Mouse (Mus musculus) brain, embryonic 14.5 days (tissue): Measurements from ENCODE around the gene Anks1b. TPM values are rescaled to one million over a fixed set of nuclear protein-coding genes. Genes with fewer than 3 reads are reported as not detected.
A peak's percentile ranks its signal among the peaks of the same experiment; 100 is the strongest.

Experiments used
- DNase-seq: peaks from one replicate; pipeline ENCODE4 v3.0.0-alpha.2; 2011; ENCODE audit warnings: low read depth
- CTCF ChIP-seq: fragments of 200-500 bp; IDR thresholded peaks from 2 replicates; pipeline ENCODE4 v1.5.1; 2012; ENCODE audit warnings: inconsistent platforms, mild to moderate bottlenecking, moderate library complexity, borderline replicate concordance; ENCODE audit not compliant: insufficient read depth, insufficient read length; ENCODE audit errors: extremely low read depth
- POLR2A ChIP-seq: fragments of 200-500 bp; IDR thresholded peaks from 2 replicates; pipeline ENCODE4 v1.6.1; 2012; ENCODE audit warnings: mild to moderate bottlenecking, inconsistent platforms, borderline replicate concordance; ENCODE audit not compliant: poor library complexity, insufficient read depth, insufficient read length, severe bottlenecking; ENCODE audit errors: extremely low read depth
- polyA plus RNA-seq: library from polyadenylated mRNA; depleted of rRNA; stranded (reverse); fragments of >200 nt; gene quantifications from 2 replicates; pipeline ENCODE4 v1.2.3, GENCODE M21; 2012

The Anks1b gene
- polyA plus RNA-seq, 1 experiment = 67.7 TPM

DNA sequence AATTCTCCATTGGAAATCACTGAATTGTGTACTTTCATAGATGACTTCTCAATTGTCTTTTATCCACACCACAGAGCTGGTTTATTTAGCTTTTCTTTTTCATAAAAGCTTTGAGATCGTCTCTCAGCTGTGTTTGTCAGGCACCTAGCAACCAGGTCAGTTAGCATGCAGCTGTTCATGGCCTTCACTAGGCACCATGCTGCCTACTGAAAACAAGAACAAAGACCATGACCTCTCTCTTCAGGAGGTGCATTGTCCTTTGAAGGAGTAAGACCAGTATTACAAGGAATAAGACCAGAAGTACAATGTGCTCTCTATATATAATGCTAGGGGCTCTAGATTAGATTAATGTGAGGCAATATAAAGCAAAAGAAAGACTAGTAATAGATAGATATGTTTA, 594.2 kb downstream of the Anks1b start:
- DNase-seq = peak; percentile 54
- TF ChIP-seq CTCF = no peak
- TF ChIP-seq POLR2A = no peak

DNA sequence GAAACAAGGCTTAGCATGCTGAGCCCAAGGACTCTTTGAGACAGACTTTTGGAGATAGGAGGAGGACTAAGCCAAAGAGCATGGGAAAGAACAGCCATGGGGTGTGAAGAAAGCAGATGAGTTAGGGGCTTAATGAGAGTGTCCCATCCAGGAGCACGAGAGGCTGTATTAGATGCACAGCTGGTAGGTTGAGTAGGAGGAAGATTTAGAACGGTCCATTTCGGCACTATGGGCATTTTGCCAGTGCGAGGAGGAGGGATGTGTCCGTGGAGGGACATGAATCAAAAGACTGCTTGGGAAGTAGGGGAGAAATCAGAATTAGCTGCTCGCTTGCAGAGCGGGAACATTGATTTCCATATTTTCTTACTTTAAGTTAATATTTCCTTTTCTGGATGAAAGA, 620.1 kb downstream of the Anks1b start:
- DNase-seq = peak; percentile 29
- no peak for TF ChIP-seq CTCF
- no peak for TF ChIP-seq POLR2A

DNA sequence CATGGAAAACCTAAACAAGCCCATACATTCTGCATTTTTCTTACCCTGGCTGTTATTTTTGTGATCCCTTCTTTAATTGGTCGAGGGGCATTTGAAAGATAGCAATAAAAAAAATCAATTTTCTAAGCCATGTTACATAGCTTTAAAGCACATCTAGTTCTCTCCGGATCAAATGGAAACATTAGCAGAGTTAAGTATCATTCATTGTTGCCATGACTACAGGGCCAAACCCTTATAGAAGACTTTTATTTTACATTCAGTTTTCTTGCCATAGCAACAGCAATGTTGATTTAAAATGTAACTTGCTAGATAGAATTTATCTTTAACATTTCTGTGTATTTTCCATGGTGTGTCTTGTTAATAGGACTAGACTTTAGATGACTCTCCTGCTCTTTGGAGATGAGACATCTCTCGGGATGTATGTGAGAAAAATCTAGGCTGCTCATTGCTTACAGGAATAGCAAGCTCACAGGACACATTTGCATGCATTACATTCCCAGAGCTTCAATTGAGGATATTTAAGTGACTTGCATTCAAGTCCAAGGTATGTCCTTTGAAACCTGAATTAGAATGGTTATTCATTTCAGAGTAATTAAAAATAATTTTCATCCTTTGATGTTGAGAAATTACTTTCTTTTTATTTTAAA, 620.8 kb downstream of the Anks1b start:
- TF ChIP-seq CTCF = no peak
- TF ChIP-seq POLR2A = no peak
- DNase-seq = peak; percentile 61

DNA sequence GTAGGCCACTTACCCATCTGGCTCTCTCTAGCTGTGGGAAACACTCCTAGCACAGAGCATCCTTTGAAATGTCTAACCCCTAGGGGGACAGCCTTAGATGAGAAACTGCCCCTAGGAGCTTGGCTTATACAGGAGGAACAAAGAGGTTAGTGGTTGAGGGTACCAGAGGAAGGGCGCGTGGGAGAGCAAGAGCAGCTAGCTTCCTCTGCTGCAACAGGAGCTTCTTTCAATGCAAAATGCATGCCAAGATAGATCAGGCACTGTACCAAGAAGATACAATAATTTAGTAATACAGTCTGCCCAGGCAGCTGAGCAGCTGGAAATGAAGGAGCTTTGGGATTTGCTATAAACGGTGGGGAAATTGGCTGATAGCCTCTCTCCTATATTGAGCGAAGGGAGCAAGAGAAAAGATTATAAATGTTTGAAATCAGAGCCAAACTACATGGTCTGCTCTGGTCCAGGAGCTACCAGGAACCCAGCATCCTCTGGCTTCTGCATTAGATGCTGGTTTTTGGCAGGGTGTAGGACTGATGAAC, 621.7 kb downstream of the Anks1b start:
- no peak for TF ChIP-seq CTCF
- no peak for TF ChIP-seq POLR2A

DNA sequence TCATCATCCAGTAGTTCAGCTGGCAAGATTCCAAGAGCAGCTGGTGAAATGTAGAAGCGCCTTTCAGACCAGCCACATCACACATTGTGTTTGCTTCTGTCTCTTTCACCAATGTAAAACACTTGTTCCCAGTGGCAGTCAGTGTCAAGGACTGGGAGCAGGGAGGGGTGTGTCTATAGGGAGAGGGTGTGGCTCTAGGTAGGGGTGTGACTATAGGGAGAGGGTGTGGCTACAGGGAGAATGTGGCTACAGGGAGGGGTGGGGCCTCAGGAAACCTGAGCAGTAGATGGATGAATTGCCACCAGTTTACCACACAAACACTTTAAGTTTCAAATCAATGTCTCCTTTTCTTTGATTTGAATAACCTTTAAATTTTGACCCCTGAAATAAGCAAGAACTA, 634.3 kb downstream of the Anks1b start:
- TF ChIP-seq POLR2A = no peak
- no peak for TF ChIP-seq CTCF
- DNase-seq = no peak

More for the DNA sequence above, 621.7 kb downstream of the Anks1b start:
- DNase-seq = peak; percentile 71

DNA sequence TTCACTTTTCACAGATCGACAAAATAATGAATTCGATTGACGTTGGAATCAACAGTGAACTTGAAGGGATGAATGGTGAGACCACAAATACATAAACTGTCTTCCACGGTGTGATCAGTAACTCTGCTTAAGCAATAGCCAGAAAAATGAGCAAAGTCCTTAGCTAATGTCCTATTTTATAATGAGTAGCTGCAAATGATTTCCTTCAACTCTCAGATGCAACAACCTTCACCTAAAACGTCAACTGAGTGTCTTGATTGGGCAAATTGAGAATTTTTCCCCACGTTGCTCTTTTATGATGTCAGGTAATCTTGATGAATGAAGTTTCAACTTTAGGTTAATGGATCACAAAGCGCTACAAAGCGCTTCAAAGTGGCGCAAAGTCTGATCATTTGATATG, 639.5 kb downstream of the Anks1b start:
- TF ChIP-seq POLR2A (no peak), CTCF (no peak)
- no peak for DNase-seq

DNA sequence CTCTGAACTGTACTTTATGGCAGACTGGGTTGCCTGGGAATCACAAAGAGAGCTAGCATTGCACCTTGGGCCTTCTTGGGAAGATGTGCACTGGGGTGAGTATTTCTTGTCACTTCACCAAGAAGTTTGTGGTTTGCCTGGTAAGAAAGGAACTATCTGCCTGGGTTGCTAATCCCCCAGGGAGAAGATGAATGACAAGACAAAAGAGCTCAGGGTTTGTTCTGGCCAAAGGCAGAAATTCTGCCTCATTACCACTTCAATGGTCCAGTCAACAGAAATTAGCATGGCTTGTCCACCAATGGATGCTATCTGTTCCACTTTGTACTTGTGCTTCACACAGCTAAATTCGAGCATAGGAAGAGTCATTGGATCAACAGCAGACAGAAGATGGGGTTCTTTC, 658.5 kb downstream of the Anks1b start:
- peak; percentile 61 for DNase-seq
- TF ChIP-seq CTCF (no peak), POLR2A (no peak)

DNA sequence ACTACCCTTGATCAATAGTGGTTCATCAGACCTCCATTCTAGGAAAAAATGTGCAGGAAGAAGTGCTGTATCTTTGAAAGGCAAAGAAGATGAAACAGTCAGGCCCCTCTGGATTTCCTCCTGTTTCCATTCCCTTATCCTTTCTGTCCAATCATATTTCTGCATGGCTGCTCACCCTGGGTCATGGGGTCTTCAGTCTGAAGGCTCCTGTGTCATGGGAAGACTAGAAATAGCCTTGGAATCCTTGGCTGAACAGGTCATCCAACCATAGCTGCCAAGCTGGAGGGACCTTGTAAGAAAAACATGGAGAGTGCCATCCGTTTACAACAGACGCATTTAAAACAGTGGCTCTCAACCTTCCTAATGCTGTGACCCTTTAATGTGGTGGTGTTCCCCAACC, 662.1 kb downstream of the Anks1b start:
- TF ChIP-seq POLR2A = no peak
- TF ChIP-seq CTCF = no peak

DNA sequence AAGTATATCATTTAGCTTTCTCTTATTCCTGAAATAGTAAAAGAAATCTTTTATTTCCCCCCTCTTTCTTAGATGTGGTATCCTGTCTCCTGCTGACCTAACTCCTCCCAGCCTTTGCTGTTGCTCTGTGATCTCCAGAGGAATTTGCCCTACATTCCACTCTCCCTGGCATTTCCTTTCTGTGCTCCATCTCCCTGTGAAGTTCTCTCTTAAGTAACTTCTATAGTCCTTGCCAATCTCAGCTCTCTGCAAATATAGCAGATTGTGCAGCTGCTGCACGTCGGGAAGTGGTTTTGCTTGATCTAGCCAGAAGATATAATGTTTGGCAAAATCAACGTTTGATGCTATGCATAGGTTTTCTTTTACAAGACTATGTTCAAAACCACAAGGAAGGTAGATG, 673.3 kb downstream of the Anks1b start:
- TF ChIP-seq CTCF (no peak), POLR2A (no peak)
- peak; percentile 62 for DNase-seq

More for the DNA sequence above, 662.1 kb downstream of the Anks1b start:
- no peak for DNase-seq

DNA sequence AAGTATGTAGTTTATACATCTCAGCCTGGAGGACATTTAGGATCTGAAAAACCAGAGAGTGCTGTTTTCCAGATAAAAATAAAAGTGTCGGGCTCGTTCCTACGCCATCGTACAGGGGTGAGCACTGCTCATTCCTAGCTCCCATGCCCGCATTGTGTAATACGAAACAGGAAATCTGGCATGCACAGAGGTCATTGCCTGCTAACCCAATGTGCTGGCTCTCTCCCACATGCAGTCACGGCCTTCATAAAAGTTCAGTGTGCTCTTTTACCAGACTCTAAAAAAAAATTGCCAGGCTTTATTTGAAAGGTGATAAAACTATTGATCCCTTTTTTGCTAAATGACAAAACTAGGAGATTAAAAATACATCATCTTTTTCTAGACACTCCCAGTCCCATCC, 689.6 kb downstream of the Anks1b start:
- TF ChIP-seq POLR2A (no peak), CTCF (no peak)
- DNase-seq = no peak

DNA sequence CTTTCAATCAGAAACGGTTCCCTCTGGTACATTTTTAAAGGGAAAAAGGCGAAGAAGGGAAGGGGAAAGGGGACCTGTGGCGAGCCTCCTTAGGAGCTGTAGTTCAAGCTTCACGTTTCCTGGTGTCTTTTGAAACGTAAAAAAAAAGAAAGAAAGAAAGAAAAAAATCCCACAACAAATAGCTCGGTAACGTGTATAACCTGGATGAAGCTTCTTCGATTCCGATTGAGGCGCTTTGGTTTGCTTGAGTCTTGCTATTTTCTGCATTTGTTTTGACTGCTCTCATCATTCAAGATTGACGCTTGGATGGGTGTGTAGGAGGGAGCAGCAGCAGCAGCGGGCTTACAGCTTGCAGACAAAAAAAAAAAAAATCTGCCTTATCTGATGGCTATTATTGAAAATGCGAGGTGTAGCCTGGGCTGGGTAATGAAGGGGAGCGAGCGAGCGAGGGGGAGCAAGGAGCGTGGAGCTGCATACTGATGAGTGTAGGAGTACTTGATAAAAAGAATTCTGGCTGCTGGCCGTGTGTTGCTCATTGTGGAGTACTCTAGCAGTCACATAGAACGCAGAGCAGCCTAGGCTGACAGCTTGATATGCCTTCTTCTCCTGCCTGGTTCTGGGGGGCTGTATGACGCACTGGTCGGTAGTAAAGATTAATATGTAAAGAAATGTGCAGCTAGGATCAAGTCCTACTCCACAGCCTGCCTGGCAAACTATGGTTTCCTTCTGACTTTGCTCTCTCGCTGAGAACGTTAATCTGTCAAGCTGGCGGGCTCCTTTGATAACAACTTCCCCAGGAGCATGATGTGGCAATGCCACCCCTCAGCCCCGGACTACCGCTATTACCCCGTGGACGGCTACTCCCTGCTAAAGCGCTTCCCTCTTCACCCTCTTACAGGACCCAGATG, 703.1 kb downstream of the Anks1b start:
- peak; percentile 97 for DNase-seq
- TF ChIP-seq CTCF (no peak), POLR2A (peak; percentile 17; the same call in 1 of the 2 replicates)

DNA sequence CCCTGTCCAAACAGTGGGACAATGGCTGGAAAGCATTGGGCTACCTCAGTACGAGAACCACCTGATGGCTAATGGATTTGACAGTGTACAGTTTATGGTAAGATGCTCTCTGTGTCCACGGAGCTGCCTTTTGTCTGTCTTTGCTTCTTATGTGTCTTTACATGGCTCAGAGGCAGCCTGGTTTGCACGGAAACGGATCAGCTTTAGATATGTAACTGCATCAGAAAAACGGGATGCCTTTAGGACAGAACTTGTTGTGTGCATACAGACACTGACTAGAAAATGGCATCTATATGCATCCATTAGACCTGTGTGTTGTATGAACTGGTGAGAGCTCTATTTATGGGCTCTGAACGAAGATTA, 703.8 kb downstream of the Anks1b start:
- no peak for TF ChIP-seq CTCF
- TF ChIP-seq POLR2A = no peak
- peak; percentile 66 for DNase-seq

DNA sequence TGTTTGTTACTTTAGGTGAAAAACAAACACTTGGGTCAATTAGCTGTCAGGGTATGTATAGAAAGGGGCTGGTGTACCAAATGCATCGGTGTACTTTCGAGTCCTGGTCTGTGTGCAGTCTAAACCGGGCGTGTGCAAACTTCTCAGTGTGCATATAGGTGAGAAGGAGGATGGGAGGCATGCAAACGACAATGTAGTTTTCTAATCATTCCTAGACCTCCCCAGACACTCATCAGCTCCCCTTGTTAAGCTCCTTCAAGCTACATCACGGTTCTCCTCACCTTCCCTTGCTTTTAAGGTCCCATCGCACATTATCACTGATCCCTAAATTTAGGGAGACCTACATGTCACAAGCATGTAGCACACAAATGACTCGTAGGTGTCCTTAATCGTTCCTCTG, 704.5 kb downstream of the Anks1b start:
- no peak for TF ChIP-seq CTCF
- TF ChIP-seq POLR2A = no peak
- DNase-seq = peak; percentile 35
